Mouse (Mus musculus): ENCODE data around the gene Dst. TPM values are rescaled to one million over a fixed set of nuclear protein-coding genes. Genes with fewer than 3 reads are reported as not detected.

Dst gene
- polyA plus RNA-seq, 1 experiment from 2014 or later: 38.4 TPM

DNA sequence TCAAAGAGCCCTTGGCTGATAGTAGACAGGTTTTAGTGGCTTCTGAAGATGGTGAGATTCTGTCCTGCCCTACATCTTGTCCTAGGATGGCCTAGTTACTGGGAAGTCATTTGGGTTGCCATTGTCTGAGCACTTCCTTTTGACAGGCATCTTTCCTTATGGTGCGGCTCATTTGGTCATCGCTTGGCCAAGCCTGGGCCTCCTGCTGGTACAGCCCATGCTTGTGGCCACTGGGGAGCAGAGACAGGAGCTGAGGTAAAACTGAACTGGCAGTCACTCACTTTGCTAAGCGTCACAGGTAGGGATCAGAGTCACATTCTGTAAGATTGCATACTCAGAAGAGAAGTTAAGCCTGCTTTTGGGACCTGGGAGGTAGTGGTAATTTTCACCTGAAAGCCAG is 24.2 kb downstream of the Dst start:
- H3K4me2 ChIP-seq (replicated peaks): no peak overlapping the region
- no peak overlapping the region for H3K9ac ChIP-seq (replicated peaks)
- H3K36me3 ChIP-seq: no peaks in the 10 kb centered on the region
- ATAC-seq (ENCODE audit: low FRiP score, low read depth): no peak
- H3K9me3 ChIP-seq: no peaks in the 10 kb centered on the region
- no peak overlapping the region for H3K4me3 ChIP-seq
- peaks cover 11% of the 10 kb centered on the region; the same call in 1 of the 2 replicates for H3K4me1 ChIP-seq
- 83% methylated on average over 3 of the region's 3 CpGs for WGBS
- H3K27me3 ChIP-seq: no peaks in the 10 kb centered on the region
- no peak overlapping the region for H3K27ac ChIP-seq (replicated peaks)

DNA sequence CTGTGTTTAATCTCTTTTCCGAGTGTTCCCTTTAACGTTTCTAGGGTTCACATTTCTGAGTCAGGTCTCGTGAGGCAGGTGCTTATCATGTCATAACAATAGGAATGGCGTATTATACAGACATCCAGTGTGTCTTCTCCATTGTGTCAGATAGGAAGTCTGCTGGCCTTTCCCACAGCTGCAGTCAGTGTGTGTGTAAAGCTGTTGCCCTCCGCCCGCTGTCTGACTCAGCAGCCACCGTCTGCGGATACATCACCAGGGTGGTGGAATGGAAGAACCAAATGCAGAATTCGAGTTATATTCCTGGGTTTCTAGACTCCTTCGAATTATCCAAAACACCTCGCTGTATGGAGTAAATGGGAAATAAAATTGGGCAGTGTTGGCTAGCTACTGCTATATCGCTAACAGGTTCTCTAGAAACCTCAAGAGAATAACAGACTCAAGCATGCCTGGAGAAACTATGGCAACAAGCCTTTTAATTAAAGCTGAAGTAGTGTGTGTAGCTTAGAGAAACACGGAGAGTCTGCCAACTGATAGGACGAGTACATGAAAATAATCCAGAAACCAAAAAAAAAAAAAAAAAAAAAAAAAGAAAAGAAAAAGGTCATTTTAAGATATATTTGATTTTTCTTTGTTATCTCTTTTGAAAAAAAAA is 24.9 kb downstream of the Dst start:
- H3K27me3 ChIP-seq: no peaks in the 10 kb centered on the region
- 70% methylated on average over 14 of the region's 14 CpGs for WGBS
- H3K27ac ChIP-seq (replicated peaks): no peak overlapping the region
- no peaks in the 10 kb centered on the region for H3K36me3 ChIP-seq
- no peak overlapping the region for H3K9ac ChIP-seq (replicated peaks)
- no peak for ATAC-seq (ENCODE audit: low FRiP score, low read depth)
- peaks cover 11% of the 10 kb centered on the region; the same call in 1 of the 2 replicates for H3K4me1 ChIP-seq
- no peaks in the 10 kb centered on the region for H3K9me3 ChIP-seq
- no peak overlapping the region for H3K4me3 ChIP-seq
- no peak overlapping the region for H3K4me2 ChIP-seq (replicated peaks)

DNA sequence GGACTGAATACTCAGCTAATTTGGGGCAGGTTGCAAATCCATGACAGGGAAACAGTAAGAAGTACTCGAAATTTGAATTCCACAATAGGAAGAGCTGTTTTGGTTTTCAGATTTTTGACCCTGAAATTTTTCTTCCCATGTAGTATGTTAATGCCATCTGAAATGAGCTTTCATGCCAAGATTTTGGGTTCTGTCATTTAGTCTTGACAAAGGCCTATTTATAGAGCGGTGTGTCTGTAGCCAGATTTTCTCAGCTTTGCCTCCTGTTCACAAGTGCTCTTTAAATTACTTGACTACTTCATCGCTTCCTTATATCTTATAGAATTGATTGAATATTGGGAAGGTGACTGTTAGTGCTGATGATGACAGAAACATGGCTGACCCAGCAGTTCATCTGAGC is 27.9 kb downstream of the Dst start:
- Histone ChIP-seq H3K4me2 (replicated peaks) (no peak overlapping the region), H3K9me3 (no peaks in the 10 kb centered on the region), H3K27me3 (no peaks in the 10 kb centered on the region), H3K36me3 (no peaks in the 10 kb centered on the region), H3K9ac (replicated peaks) (no peak overlapping the region), H3K27ac (replicated peaks) (no peak overlapping the region), H3K4me3 (no peak overlapping the region), H3K4me1 (peaks cover 11% of the 10 kb centered on the region; the same call in 1 of the 2 replicates)
- no peak for ATAC-seq (ENCODE audit: low FRiP score, low read depth)
- 88% methylated on average over 3 of the region's 3 CpGs for WGBS

DNA sequence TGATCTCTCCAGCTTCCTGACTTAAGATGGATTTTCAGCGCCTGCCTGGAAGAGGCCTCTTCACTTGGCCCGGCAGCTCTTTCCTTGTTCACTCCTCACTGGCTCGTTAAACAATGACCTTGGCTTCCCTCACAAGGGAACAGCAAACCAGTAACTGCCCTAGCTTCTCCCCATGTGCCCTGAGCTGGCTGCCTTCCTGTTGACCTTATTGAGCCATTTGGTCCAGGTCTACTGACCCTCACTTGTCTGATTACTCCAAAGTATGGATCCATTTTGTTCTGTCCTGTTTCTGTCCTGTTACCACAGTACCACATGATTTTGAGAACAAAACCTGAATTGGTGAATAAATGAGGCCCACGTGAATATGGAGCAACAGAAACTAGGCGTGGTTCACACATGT is 31.8 kb downstream of the Dst start:
- Histone ChIP-seq H3K9me3 (no peaks in the 10 kb centered on the region), H3K4me1 (no peaks in the 10 kb centered on the region), H3K27me3 (no peaks in the 10 kb centered on the region), H3K4me2 (replicated peaks) (no peak overlapping the region), H3K27ac (replicated peaks) (no peak overlapping the region), H3K9ac (replicated peaks) (no peak overlapping the region), H3K36me3 (no peaks in the 10 kb centered on the region), H3K4me3 (no peak overlapping the region)
- ATAC-seq (ENCODE audit: low FRiP score, low read depth): no peak
- WGBS: 82% methylated on average over 5 of the region's 5 CpGs

DNA sequence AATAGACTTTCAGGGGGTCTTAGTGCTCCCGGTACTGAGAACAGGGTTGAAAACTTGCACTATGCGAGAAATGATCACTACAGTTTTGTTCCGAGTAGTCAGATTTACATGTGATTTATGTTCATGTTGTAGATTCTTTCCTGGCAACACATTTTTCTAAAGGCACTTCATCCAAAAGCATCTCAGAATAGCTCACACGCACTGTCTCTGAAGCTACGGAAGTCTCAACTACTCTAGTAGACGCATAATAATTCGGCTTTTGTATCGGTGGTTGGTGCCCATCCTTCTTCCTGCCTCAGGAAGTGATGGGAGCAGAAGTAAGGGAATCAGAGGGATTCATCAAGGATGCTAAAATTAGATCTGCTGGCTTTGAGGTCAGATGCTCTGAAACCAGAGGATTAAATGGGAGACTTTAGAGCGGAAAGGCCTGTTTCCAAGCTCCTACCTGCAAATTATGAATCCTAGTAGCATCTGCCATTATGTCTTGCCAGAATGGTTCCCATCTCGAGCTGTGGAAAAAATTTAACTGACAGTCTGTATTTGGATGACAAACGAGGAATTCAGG is 32.4 kb downstream of the Dst start:
- WGBS: 89% methylated on average over 11 of the region's 11 CpGs

DNA sequence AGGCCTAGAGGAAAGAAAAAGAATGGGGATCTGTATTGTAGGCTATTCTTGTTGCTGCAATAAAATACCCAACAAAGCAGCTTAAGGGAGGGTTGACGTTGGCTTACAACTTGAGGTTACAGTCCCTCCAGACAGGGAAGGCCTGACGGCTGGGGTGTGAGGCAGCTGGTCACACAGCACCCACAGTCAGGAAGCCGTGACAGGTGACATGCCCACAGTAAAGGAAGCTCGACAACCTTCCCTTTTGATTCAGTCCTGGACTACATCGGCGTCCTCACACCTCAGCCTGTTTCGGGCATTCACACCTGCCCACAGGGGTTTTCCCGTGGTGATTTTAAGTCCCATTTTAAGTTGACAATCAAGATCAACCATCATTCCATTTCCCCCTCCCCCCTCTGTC is 34.6 kb downstream of the Dst start:
- Histone ChIP-seq H3K9me3 (no peaks in the 10 kb centered on the region), H3K36me3 (no peaks in the 10 kb centered on the region), H3K4me1 (no peaks in the 10 kb centered on the region), H3K4me2 (replicated peaks) (no peak overlapping the region), H3K27me3 (no peaks in the 10 kb centered on the region), H3K4me3 (no peak overlapping the region), H3K9ac (replicated peaks) (no peak overlapping the region), H3K27ac (replicated peaks) (no peak overlapping the region)
- ATAC-seq (ENCODE audit: low FRiP score, low read depth): no peak
- WGBS: 87% methylated on average over 8 of the region's 8 CpGs

More for the DNA sequence above, 32.4 kb downstream of the Dst start:
- Histone ChIP-seq H3K9ac (replicated peaks) (no peak overlapping the region), H3K9me3 (no peaks in the 10 kb centered on the region), H3K4me1 (no peaks in the 10 kb centered on the region), H3K4me2 (replicated peaks) (no peak overlapping the region), H3K4me3 (no peak overlapping the region), H3K27ac (replicated peaks) (no peak overlapping the region), H3K27me3 (no peaks in the 10 kb centered on the region), H3K36me3 (no peaks in the 10 kb centered on the region)
- no peak for ATAC-seq (ENCODE audit: low FRiP score, low read depth)

DNA sequence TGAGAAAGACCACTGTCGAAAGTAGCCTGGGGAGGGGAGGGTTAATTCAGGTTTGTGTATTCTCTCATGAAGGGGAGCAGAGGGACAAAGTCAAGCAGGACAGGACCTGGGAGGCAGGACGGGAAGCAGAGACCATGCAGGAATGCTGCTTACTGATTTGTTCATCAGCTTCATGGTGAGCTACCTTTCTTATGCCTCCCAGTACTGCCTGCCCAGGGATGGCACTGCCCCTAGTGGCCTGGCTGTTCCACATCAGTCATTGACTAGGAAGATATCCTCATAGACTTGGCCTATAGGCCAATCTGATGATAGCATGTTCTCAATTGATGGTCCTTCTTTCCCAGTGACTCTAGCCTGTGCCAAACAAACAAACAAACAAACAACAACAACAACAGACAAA is 35.9 kb downstream of the Dst start:
- 77% methylated on average over 2 of the region's 2 CpGs for WGBS
- no peak overlapping the region for H3K4me2 ChIP-seq (replicated peaks)
- no peaks in the 10 kb centered on the region for H3K27me3 ChIP-seq
- no peaks in the 10 kb centered on the region for H3K9me3 ChIP-seq
- H3K27ac ChIP-seq (replicated peaks): no peak overlapping the region
- no peaks in the 10 kb centered on the region for H3K4me1 ChIP-seq
- no peaks in the 10 kb centered on the region for H3K36me3 ChIP-seq
- no peak overlapping the region for H3K9ac ChIP-seq (replicated peaks)
- no peak overlapping the region for H3K4me3 ChIP-seq
- ATAC-seq (ENCODE audit: low FRiP score, low read depth): no peak

DNA sequence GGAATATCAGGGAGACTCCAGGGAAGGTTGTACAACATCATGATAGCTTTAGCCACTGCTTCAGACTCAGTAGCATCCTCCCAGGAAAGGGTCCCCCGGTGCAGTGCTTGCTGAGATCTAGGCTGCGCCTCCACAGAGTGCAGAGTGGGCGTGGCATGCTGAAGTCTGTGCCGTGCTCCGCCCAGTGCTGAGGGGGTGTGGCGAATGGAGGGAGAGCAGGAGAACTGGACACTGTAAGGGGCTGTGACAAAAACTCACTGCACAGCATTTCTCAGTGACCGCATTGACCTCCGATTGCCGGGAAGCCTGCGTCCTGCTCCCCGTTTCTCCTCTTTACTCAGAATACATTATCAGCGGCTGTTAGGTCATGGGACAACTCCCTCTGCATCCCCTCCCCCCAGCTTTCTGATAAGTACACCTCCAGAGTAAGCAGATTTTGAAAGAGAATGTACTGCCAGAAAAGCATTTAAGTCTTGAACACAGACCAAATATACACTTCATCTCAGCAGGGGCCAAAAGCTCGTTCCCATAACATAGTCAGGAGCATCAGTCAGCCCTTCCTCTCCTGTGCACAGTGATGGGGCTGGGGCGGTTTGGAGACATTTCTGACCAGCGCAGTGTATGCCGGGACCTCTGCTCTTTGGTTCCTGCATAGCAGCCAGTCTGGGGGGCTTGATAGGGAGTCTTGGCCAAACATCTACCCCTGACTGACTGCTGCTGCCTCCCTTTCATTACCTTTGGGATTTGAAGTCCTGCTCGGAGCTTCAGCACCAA is 37.1 kb downstream of the Dst start:
- Histone ChIP-seq H3K36me3 (no peaks in the 10 kb centered on the region), H3K27ac (replicated peaks) (no peak overlapping the region), H3K4me1 (no peaks in the 10 kb centered on the region), H3K9me3 (no peaks in the 10 kb centered on the region), H3K27me3 (no peaks in the 10 kb centered on the region), H3K9ac (replicated peaks) (no peak overlapping the region), H3K4me2 (replicated peaks) (no peak overlapping the region), H3K4me3 (no peak overlapping the region)
- no peak for ATAC-seq (ENCODE audit: low FRiP score, low read depth)
- WGBS: 78% methylated on average over 17 of the region's 17 CpGs

DNA sequence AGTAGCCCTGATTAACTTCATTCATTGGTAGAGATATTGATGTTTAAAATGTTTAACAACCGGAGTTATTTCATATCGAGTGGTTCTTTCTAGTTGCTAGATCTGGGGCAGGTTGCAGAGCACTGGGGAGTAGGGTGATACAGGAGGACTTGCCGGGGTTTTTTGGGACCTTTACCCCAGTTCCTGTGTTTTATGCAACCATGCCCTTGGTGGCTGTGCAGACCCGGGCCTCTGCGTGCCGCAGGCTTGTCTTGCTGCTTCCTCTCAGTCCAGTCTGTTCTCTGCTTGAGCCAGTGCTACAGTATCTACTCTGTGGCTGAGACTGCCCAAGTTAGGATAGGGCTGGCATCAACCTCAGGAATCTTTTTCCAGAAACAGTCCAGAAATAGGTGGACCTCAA is 37.7 kb downstream of the Dst start:
- ATAC-seq (ENCODE audit: low FRiP score, low read depth): no peak
- Histone ChIP-seq H3K9me3 (no peaks in the 10 kb centered on the region), H3K4me3 (no peak overlapping the region), H3K36me3 (no peaks in the 10 kb centered on the region), H3K27ac (replicated peaks) (no peak overlapping the region), H3K4me2 (replicated peaks) (no peak overlapping the region), H3K27me3 (no peaks in the 10 kb centered on the region), H3K9ac (replicated peaks) (no peak overlapping the region), H3K4me1 (no peaks in the 10 kb centered on the region)
- 94% methylated on average over 6 of the region's 6 CpGs for WGBS

DNA sequence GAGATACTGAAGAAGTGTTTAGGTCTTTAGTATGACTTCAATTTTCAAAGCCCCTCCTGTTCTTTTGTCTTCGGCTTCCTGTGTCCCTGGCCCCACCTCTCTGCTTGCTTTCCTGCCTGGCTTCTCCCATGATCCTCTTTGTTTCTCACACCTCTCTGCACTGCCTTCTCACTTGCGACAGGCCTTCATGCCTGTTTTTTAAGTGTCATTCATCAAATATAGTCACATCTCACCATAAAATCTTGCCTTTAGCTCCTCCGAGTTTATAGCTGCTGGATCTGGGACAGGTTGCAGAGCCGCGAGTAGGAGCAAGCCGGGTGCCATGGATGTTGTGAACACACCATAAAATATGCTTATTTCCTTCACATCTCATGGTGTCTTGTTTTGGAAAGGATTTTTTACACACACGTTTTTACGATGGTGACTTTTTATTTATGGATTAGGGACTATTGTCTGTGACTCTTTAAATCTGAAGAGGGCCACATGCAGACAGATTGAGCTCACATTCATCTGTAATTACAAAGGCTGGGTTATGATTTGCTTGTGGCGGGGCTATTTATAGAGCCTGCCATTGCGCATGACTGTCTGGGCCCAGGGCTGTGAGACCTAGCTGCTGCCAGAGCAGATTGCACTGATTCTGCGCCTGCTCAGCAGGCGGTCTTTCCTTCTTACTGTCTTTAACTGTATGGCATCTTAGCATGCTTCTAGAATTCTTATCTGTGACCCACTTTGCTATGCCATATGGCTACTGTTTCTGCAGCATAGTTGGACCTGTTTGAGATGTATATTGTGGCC is 38.8 kb downstream of the Dst start:
- 87% methylated on average over 12 of the region's 12 CpGs for WGBS
- H3K9ac ChIP-seq (replicated peaks): no peak overlapping the region
- H3K4me2 ChIP-seq (replicated peaks): no peak overlapping the region
- H3K27ac ChIP-seq (replicated peaks): no peak overlapping the region
- H3K4me3 ChIP-seq: no peak overlapping the region
- no peaks in the 10 kb centered on the region for H3K36me3 ChIP-seq
- H3K27me3 ChIP-seq: no peaks in the 10 kb centered on the region
- no peak for ATAC-seq (ENCODE audit: low FRiP score, low read depth)
- H3K4me1 ChIP-seq: no peaks in the 10 kb centered on the region
- no peaks in the 10 kb centered on the region for H3K9me3 ChIP-seq

DNA sequence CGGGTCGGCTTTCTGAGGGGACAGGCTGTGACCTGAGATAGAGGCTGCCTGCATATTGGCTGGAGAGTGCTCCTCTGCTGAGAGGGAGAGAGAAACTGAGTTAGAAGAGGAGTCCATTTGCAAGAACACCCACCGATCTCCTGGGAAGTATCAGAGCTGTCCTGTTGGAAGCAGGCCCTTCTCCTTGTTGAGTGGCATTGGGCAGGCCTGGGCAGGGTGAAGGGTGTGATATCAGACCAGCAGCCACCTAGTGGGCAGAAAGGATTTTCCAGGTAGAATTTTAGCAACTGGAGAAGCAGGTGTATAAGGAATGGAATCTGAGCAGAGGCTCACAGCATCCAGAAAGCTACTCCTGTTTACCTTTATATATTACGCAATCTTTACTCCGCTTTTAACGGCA is 39.8 kb downstream of the Dst start:
- Histone ChIP-seq H3K27me3 (no peaks in the 10 kb centered on the region), H3K9ac (replicated peaks) (no peak overlapping the region), H3K4me1 (no peaks in the 10 kb centered on the region), H3K27ac (replicated peaks) (no peak overlapping the region), H3K4me2 (replicated peaks) (no peak overlapping the region), H3K36me3 (no peaks in the 10 kb centered on the region), H3K9me3 (no peaks in the 10 kb centered on the region), H3K4me3 (no peak overlapping the region)
- no peak for ATAC-seq (ENCODE audit: low FRiP score, low read depth)
- 89% methylated on average over 6 of the region's 6 CpGs for WGBS

DNA sequence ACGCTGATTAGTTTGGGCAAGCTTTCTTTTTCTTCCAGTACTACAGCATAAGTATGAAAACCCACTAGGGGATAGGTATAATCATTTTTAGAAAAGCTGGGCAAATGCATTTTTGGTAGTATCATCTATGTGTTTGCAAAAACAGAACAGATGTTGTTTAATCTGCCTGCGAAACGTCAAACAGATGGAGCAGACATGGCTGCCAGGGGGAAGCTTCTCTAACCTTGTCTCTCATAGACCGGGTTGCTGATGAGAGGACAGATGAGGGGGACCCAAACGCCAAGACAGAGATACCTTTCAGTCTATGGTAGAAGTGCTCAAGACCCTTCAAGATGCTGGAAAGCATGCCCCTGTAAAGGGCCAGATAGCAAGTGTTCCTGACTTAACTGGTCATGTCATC is 40.5 kb downstream of the Dst start:
- no peak overlapping the region for H3K9ac ChIP-seq (replicated peaks)
- H3K4me1 ChIP-seq: no peaks in the 10 kb centered on the region
- no peaks in the 10 kb centered on the region for H3K27me3 ChIP-seq
- H3K27ac ChIP-seq (replicated peaks): no peak overlapping the region
- 91% methylated on average over 5 of the region's 5 CpGs for WGBS
- H3K4me2 ChIP-seq (replicated peaks): no peak overlapping the region
- no peaks in the 10 kb centered on the region for H3K9me3 ChIP-seq
- no peak for ATAC-seq (ENCODE audit: low FRiP score, low read depth)
- H3K36me3 ChIP-seq: no peaks in the 10 kb centered on the region
- no peak overlapping the region for H3K4me3 ChIP-seq
